14 mouse cellular contexts compared by ENCODE assay signal in the genomic region with DNA sequence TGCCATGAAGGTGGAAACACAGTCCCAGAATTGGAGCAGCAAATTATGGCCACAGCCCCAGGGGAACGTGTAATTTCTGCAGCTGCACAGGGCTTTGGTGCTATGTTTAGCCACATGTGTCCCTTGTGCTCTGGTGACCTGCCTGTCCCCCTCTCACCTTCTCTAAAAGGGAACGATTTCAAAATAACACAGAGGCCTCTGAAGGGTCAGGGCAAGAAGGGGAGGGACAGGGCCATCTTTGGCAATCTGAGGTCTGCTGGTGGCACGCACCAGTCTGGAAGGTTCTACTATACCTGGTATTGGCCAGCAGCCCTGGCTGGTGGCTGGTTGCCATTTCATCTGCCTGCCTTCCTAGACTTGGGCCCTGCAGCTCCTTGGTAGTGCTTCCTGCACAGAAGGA.
DNase-seq lines count a peak whose midpoint lies in the region; ATAC-seq lines count a peak whose summit lies in the region.
"Had no signal": no experiment of that assay in that cellular context is flagged by ENCODE, and none has a peak within 500 bp of the region (broad histone marks: within the 10 kb centered on the region; RNA-seq: fewer than 3 reads in every experiment).

No protein-coding gene starts in this region.

- no peak for ATAC-seq in embryonic facial prominence, embryonic 13.5 days (ENCODE audit: insufficient number of reproducible peaks, insufficient read depth, low FRiP score, low TSS enrichment, low read depth)
- ATAC-seq in erythroid progenitor cell, adult 5-6 weeks (replicated peaks; ENCODE audit: low FRiP score, poor library complexity, severe bottlenecking), result no peak
- ATAC-seq: midbrain, embryonic 16.5 days had no signal

- no peaks in the 10 kb centered on the region for H3K27me3 ChIP-seq in embryonic facial prominence, embryonic 13.5 days
- no peaks in the 10 kb centered on the region for H3K27me3 ChIP-seq in heart, embryonic 10.5 days (ENCODE audit: insufficient read depth, poor library complexity, severe bottlenecking)
- H3K27me3 ChIP-seq: liver, embryonic 15.5 days; neural tube, embryonic 12.5 days had no signal

- no peak overlapping the region for H3K9ac ChIP-seq in embryonic facial prominence, embryonic 13.5 days
- H3K9ac ChIP-seq: hindbrain, embryonic 14.5 days; liver, embryonic 15.5 days; neural tube, embryonic 12.5 days had no signal

- H3K4me2 ChIP-seq in embryonic facial prominence, embryonic 13.5 days, result no peak overlapping the region
- H3K4me2 ChIP-seq: hindbrain, embryonic 14.5 days; liver, embryonic 15.5 days; neural tube, embryonic 12.5 days had no signal

- DNase-seq in cerebellum, postnatal 14 days, result peak; percentile 39 to 56
- DNase-seq in cerebellum, adult 11-12 months, result no peak
- no peak for DNase-seq in heart, embryonic 10.5 days (ENCODE audit: low spot score)
- DNase-seq in heart, postnatal 4 days, result peak; percentile 35
- DNase-seq in testis, postnatal 10 days (ENCODE audit: low spot score), result no peak
- DNase-seq in embryo, embryonic 9.5 days (ENCODE audit: extremely low spot score), result no peak
- DNase-seq: kidney, adult 2 months had no signal

- H3K4me3 ChIP-seq in embryonic facial prominence, embryonic 13.5 days, result no peak overlapping the region
- no peak overlapping the region for H3K4me3 ChIP-seq in heart, embryonic 10.5 days
- H3K4me3 ChIP-seq: erythroblast, embryonic 14.5 days; liver, embryonic 15.5 days; neural tube, embryonic 12.5 days had no signal

- 67% methylated on average over 3 of the region's 3 CpGs for WGBS in embryonic facial prominence, embryonic 13.5 days
- 52% methylated on average over 3 of the region's 3 CpGs for WGBS in heart, embryonic 10.5 days

- no peaks in the 10 kb centered on the region for H3K9me3 ChIP-seq in embryonic facial prominence, embryonic 13.5 days
- H3K9me3 ChIP-seq in heart, embryonic 10.5 days, result no peaks in the 10 kb centered on the region
- H3K9me3 ChIP-seq: liver, embryonic 15.5 days; neural tube, embryonic 12.5 days had no signal

- no peaks in the 10 kb centered on the region for H3K36me3 ChIP-seq in embryonic facial prominence, embryonic 13.5 days
- peaks cover 31% of the 10 kb centered on the region; the same call in 1 of the 2 replicates for H3K36me3 ChIP-seq in heart, embryonic 10.5 days
- H3K36me3 ChIP-seq: liver, embryonic 15.5 days; neural tube, embryonic 12.5 days had no signal

- H3K4me1 ChIP-seq in embryonic facial prominence, embryonic 13.5 days, result peaks cover 34% of the 10 kb centered on the region
- H3K4me1 ChIP-seq in heart, embryonic 10.5 days, result peaks cover 35% of the 10 kb centered on the region
- H3K4me1 ChIP-seq: liver, embryonic 15.5 days; neural tube, embryonic 12.5 days had no signal

- peak overlapping the region; percentile 11; the same call in 1 of the 2 replicates for H3K27ac ChIP-seq in embryonic facial prominence, embryonic 13.5 days
- H3K27ac ChIP-seq in heart, embryonic 10.5 days, result peak overlapping the region; percentile 78
- H3K27ac ChIP-seq: hindbrain, embryonic 14.5 days; liver, embryonic 15.5 days; neural tube, embryonic 12.5 days had no signal

Comparison
In these comparisons a context has a peak if more than half of its experiments do, and no peak if none do; other contexts are left out.
1. DNase-seq: peak in cerebellum, postnatal 14 days (2 of 2) and heart, postnatal 4 days (single experiment); none in cerebellum, adult 11-12 months (single experiment), heart, embryonic 10.5 days (single experiment), testis, postnatal 10 days (single experiment) and embryo, embryonic 9.5 days (single experiment).